Mouse (Mus musculus): ENCODE data around the gene Slc41a2. TPM values are rescaled to one million over a fixed set of nuclear protein-coding genes. Genes with fewer than 3 reads are reported as not detected.
"Not testable (repeated sequence)": the region's sequence is repeated elsewhere in the genome, so short reads cannot be mapped to it uniquely, and the experiment has no call there.

The Slc41a2 gene
- 5.5 TPM in 2 replicates for polyA plus RNA-seq (2015; fragmentation: Nextera tagmentation; extraction: Ambion mirVana)

GRCm38 (mm10) chr10:83337159-83337951 is at the start of gene Slc41a2:
Gene Slc41a2, minus strand, starts transcription at chr10:83337882.
- Histone ChIP-seq H3K27me3 (peaks cover 45% of the 10 kb centered on the region), H3K4me2 (peak within 1 kb of the TSS; percentile 79), H3K4me3 (peak within 1 kb of the TSS; percentile 71), H3K36me3 (no peaks in the 10 kb centered on the region), H3K27ac (peak within 1 kb of the TSS; percentile 88), H3K9me3 (no peaks in the 10 kb centered on the region), H3K4me1 (replicated peaks) (peaks cover 5% of the 10 kb centered on the region), H3K9ac (peak within 1 kb of the TSS; percentile 90)
- under 1% methylated on average over 75 of the region's 102 CpGs for WGBS
- peak; percentile 89 for ATAC-seq (ENCODE audit: low FRiP score)

- no peak for ATAC-seq (ENCODE audit: low FRiP score)
- Histone ChIP-seq H3K4me1 (replicated peaks) (no peaks in the 10 kb centered on the region), H3K4me3 (no peak overlapping the region), H3K36me3 (peaks cover 29% of the 10 kb centered on the region), H3K9me3 (no peaks in the 10 kb centered on the region), H3K9ac (no peak overlapping the region), H3K27me3 (no peaks in the 10 kb centered on the region), H3K27ac (no peak overlapping the region), H3K4me2 (no peak overlapping the region)
- WGBS: 96% methylated on average over 7 of the region's 7 CpGs
These were observed 47.7 kb upstream of the Slc41a2 start for GRCm38 (mm10) chr10:83385330-83385910.

DNA sequence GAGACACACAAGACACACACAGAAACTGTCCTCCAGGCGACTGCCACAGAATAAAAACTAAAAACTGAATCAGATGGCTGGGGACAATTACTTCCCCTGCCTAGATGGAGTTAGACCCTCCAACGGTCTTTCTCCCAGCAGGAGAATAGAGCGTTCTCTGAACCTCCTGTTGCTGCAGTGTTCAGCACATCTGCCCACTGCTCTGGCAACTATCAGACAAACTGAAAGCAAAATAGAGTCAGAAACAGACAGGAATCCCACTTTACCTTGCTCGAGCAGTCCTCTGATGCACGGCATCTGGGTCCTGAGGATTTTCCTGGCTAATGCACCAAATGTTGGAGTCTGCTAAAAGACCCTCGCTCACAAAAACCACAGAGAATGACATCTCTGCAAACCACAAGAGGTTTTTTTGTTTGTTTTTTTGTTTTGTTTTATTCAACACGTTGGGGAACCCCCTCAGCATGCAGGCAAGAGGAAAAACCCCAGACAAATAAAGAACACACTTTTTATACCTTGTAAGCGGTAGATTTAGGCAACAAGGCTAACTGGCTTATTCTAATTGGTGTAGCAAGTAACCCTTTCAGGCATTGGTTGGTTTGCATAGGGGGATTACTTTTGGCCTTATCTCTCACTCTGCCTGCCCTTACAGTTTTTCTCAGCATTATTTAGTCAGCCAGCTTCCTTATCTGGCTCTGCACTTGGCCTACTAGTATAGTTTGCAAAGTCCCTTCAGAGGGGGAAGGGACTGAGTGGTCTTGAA is 47.0 kb upstream of the Slc41a2 start:
- WGBS: 91% methylated on average over 8 of the region's 8 CpGs
- no peak overlapping the region for H3K27ac ChIP-seq
- no peak overlapping the region for H3K9ac ChIP-seq
- no peak overlapping the region for H3K4me2 ChIP-seq
- peaks cover 34% of the 10 kb centered on the region for H3K36me3 ChIP-seq
- no peaks in the 10 kb centered on the region for H3K27me3 ChIP-seq
- ATAC-seq (ENCODE audit: low FRiP score): no peak
- no peak overlapping the region for H3K4me3 ChIP-seq
- no peaks in the 10 kb centered on the region for H3K9me3 ChIP-seq
- H3K4me1 ChIP-seq (replicated peaks): no peaks in the 10 kb centered on the region

DNA sequence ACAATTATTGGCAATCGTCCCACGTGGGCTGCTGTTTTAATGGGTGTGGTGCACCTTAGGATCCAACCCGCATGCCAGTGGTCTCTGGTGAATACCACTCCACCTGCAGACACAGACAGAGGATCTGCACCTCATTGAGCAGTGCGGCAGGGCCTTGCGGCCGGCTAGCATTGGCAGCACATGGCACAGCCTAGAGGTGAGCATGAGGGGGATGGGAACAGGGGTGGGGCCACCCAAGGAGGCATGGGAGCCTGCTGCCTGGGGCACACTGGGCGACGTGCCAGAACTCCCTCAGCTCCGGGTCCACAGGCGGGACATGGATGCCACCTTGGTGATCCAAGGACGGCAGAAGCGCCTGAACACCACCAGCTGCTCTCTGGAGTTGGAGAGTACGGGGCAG is 46.2 kb upstream of the Slc41a2 start:
- no peaks in the 10 kb centered on the region for H3K9me3 ChIP-seq
- H3K36me3 ChIP-seq: peaks cover 34% of the 10 kb centered on the region
- no peak overlapping the region for H3K4me2 ChIP-seq
- no peaks in the 10 kb centered on the region for H3K27me3 ChIP-seq
- H3K4me1 ChIP-seq (replicated peaks): no peaks in the 10 kb centered on the region
- H3K27ac ChIP-seq: no peak overlapping the region
- H3K4me3 ChIP-seq: no peak overlapping the region
- no peak for ATAC-seq (ENCODE audit: low FRiP score)
- no peak overlapping the region for H3K9ac ChIP-seq
- 94% methylated on average over 13 of the region's 13 CpGs for WGBS

DNA sequence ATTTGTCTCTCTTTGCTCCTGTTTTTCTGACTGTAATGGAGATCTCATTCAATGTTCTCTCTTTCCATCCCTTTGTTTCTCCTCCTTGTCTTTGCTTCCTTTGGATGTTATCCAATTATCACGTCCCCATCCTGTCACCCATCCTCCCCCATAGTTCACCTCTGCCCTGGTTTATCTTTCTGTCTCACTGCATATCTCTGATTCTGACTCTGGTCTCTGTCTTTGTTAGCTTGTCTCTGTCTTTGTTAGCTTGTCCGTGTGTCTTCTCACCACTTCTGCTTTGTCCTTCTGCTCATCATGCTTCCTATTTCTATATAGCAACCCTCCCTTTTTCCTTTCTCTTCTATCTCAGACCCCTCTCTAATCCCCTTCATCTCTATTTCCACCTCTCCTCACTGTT is 45.3 kb upstream of the Slc41a2 start:
- 74% methylated on average over 2 of the region's 2 CpGs for WGBS
- Histone ChIP-seq H3K9me3 (no peaks in the 10 kb centered on the region), H3K27ac (no peak overlapping the region), H3K4me2 (no peak overlapping the region), H3K27me3 (no peaks in the 10 kb centered on the region), H3K4me1 (replicated peaks) (no peaks in the 10 kb centered on the region), H3K36me3 (peaks cover 34% of the 10 kb centered on the region), H3K4me3 (no peak overlapping the region), H3K9ac (no peak overlapping the region)
- ATAC-seq (ENCODE audit: low FRiP score): no peak

DNA sequence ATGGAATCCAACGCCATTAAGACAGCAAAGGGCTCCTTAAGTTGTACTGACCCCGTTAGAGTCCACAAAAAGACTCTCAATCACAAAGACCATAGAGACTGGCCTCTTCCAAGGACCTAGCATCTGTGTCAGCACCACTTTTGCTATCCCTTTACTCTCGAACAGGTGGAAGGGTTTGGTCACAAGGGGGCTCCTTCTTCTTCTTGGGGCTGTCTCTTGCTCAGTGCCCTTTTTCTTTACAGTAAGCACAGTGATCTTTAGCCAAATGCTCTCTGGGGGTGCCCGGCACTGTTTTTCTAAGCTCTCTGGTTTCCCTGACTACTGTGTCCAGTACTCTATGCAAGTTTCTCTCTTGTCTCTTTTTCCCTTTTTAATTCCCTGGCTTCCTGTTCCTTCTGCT is 44.8 kb upstream of the Slc41a2 start:
- Histone ChIP-seq H3K36me3 (peaks cover 34% of the 10 kb centered on the region), H3K4me1 (replicated peaks) (no peaks in the 10 kb centered on the region), H3K9ac (no peak overlapping the region), H3K4me3 (no peak overlapping the region), H3K27me3 (no peaks in the 10 kb centered on the region), H3K4me2 (no peak overlapping the region), H3K27ac (no peak overlapping the region), H3K9me3 (no peaks in the 10 kb centered on the region)
- WGBS: 86% methylated on average over 4 of the region's 4 CpGs
- ATAC-seq (ENCODE audit: low FRiP score): no peak

GRCm38 (mm10) chr10:83380501-83380900 is 42.8 kb upstream of the Slc41a2 start:
- no peak overlapping the region for H3K4me2 ChIP-seq
- no peak overlapping the region for H3K9ac ChIP-seq
- ATAC-seq (ENCODE audit: low FRiP score): no peak
- H3K36me3 ChIP-seq: peaks cover 31% of the 10 kb centered on the region
- H3K27me3 ChIP-seq: no peaks in the 10 kb centered on the region
- H3K4me3 ChIP-seq: no peak overlapping the region
- no peak overlapping the region for H3K27ac ChIP-seq
- H3K4me1 ChIP-seq (replicated peaks): no peaks in the 10 kb centered on the region
- 90% methylated on average over 2 of the region's 2 CpGs for WGBS
- H3K9me3 ChIP-seq: no peaks in the 10 kb centered on the region

DNA sequence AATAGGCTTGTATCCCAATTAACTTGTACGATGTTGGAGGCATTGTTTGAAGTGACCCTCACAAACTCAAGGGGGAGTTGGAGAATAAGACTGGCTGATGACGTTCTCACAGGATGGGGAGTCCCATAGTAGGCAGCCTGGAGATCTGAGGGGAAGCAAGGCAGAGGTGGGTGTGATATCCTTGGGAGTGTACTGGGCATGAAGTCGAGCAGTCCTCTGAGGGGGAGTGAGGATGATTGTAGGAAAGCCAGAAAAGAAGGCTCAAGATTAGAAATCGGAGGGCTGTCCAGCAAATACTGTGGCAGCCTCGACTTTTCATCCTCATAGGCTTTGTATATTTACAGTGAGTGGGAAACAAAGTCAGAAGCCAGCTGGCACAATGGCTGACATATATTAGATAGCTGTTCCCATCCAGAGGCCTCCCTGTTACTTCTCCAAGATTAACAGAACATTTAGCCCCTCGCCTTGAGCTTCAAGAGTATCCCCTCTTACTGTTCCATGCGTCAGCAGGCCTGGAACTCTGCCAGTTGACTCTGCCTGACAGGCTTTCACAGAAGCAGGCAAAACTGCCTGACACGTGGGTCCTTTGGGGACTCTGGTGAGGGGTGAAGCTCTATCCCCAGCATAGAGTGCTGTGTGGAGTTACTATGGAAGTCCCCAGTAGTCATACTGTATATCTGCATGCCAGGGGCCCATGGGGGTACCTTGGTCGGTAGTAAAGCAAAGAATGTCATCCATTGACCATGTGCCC is 40.6 kb upstream of the Slc41a2 start:
- no peaks in the 10 kb centered on the region for H3K4me1 ChIP-seq (replicated peaks)
- no peak overlapping the region for H3K4me3 ChIP-seq
- no peak overlapping the region for H3K4me2 ChIP-seq
- 83% methylated on average over 9 of the region's 9 CpGs for WGBS
- H3K27me3 ChIP-seq: no peaks in the 10 kb centered on the region
- H3K27ac ChIP-seq: no peak overlapping the region
- no peak overlapping the region for H3K9ac ChIP-seq
- no peaks in the 10 kb centered on the region for H3K9me3 ChIP-seq
- peaks cover 34% of the 10 kb centered on the region for H3K36me3 ChIP-seq
- no peak for ATAC-seq (ENCODE audit: low FRiP score)

DNA sequence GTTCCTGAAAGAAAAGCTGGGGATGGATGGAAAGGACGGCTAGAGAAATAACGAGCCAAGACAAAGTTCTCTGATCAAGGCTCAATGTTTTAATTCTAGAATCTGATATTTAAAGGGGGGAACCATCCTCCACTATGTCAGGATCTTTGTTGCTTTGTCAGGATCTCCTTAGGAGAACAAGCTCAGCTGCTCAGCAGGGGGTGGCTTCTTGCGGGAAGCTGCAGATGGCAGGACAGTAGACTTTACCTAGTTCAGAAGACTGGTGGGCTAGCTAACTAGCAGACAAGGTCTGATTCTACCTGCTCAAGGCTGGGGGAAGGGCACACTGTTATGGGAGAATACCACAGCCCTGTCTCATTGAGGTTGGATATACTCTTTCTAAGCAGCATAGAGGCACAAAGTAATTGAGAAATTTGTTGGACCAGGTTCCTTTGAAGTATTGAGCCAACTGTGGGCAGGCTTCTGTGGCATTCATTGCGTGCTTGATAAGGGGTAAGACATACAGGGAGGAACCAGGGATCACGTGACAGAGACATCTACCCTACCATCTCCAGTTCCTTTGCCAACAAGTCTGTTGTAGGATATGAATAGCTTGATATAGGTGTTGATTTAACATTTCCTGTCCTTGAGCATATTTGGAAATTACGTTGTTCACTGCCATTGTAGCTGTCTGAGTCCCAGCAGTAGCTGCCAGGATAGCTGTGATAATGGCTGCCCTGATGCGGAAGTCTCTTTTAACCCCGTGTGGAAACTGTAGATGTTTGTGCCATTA is 39.4 kb upstream of the Slc41a2 start:
- no peak overlapping the region for H3K4me3 ChIP-seq
- peaks cover 40% of the 10 kb centered on the region for H3K36me3 ChIP-seq
- H3K27me3 ChIP-seq: no peaks in the 10 kb centered on the region
- no peak overlapping the region for H3K4me2 ChIP-seq
- no peaks in the 10 kb centered on the region for H3K4me1 ChIP-seq (replicated peaks)
- WGBS: 91% methylated on average over 8 of the region's 8 CpGs
- no peak overlapping the region for H3K9ac ChIP-seq
- no peaks in the 10 kb centered on the region for H3K9me3 ChIP-seq
- ATAC-seq (ENCODE audit: low FRiP score): no peak
- no peak overlapping the region for H3K27ac ChIP-seq

GRCm38 (mm10) chr10:83375458-83375857 is 37.8 kb upstream of the Slc41a2 start:
- not testable (repeated sequence) for H3K4me3 ChIP-seq; ATAC-seq (ENCODE audit: low FRiP score); H3K27ac ChIP-seq; H3K27me3 ChIP-seq; H3K9me3 ChIP-seq; H3K4me1 ChIP-seq (replicated peaks); H3K4me2 ChIP-seq; H3K9ac ChIP-seq
- WGBS: 97% methylated on average over 5 of the region's 5 CpGs
- peaks cover 51% of the 10 kb centered on the region for H3K36me3 ChIP-seq

GRCm38 (mm10) chr10:83374045-83374656 is 36.5 kb upstream of the Slc41a2 start:
- no peak overlapping the region for H3K4me2 ChIP-seq
- H3K36me3 ChIP-seq: peaks cover 54% of the 10 kb centered on the region
- no peak overlapping the region for H3K4me3 ChIP-seq
- H3K27ac ChIP-seq: no peak overlapping the region
- no peak overlapping the region for H3K9ac ChIP-seq
- H3K27me3 ChIP-seq: no peaks in the 10 kb centered on the region
- no peak for ATAC-seq (ENCODE audit: low FRiP score)
- H3K4me1 ChIP-seq (replicated peaks): no peaks in the 10 kb centered on the region
- WGBS: 94% methylated on average over 3 of the region's 3 CpGs
- no peaks in the 10 kb centered on the region for H3K9me3 ChIP-seq

Data from hindbrain, embryonic 13.5 days (tissue).